21 mouse cellular contexts compared by ENCODE assay signal in the genomic region with DNA sequence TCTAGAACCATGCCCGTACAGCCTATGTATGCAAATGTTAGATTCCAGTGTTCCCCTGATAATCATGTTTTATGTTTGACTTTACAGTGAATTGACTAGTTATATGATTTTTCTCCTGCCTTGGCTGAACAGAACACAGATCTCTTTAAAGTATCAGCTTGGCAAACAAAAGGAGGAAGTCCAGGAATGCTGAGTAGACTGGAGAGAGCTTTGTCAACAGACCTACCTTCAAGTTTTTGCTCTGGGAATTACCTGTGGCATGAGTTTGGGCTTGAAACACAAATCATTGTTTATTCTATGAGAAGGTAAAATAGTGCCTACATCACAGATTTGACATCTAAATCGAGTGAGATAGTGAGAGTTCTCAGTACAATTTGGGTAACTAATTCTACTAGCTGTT. TPM values are rescaled to one million over a fixed set of nuclear protein-coding genes. Genes with fewer than 3 reads are reported as not detected.
DNase-seq lines count a peak whose midpoint lies in the region; ATAC-seq and TF ChIP-seq lines count a peak whose summit lies in the region.
"Had no signal": no experiment of that assay in that cellular context is flagged by ENCODE, and none has a peak within 500 bp of the region (broad histone marks: within the 10 kb centered on the region; RNA-seq: fewer than 3 reads in every experiment).

No protein-coding gene starts in this region.

- H3K36me3 ChIP-seq in lung, embryonic 15.5 days = no peaks in the 10 kb centered on the region
- H3K36me3 ChIP-seq in lung, embryonic 16.5 days (ENCODE audit: control insufficient read depth, insufficient read depth, low read length) = no peaks in the 10 kb centered on the region
- H3K36me3 ChIP-seq in lung, postnatal 0 days (ENCODE audit: insufficient read depth, low read length) = no peaks in the 10 kb centered on the region
- H3K36me3 ChIP-seq: G1E had no signal

- no peak for ATAC-seq in lung, embryonic 15.5 days (ENCODE audit: borderline replicate concordance, extremely low read depth, low FRiP score, low TSS enrichment)
- ATAC-seq in lung, embryonic 16.5 days (ENCODE audit: low read depth) = peak; percentile 55
- ATAC-seq in lung, postnatal 0 days = peak; percentile 32; the same call in 1 of the 2 replicates
- ATAC-seq: activated CD4-positive, CD25-positive, alpha-beta regulatory T cell, adult 4 months; CD4-positive, CD25-positive, alpha-beta regulatory T cell, adult 4 months; Patski had no signal

- no peak overlapping the region for H3K4me3 ChIP-seq in lung, embryonic 15.5 days
- H3K4me3 ChIP-seq in lung, embryonic 16.5 days (ENCODE audit: low read length) = no peak overlapping the region
- H3K4me3 ChIP-seq in lung, postnatal 0 days (ENCODE audit: low read depth, low read length) = no peak overlapping the region

- H3K4me2 ChIP-seq in lung, embryonic 15.5 days = no peak overlapping the region
- no peak overlapping the region for H3K4me2 ChIP-seq in lung, embryonic 16.5 days (ENCODE audit: low read depth, low read length)
- no peak overlapping the region for H3K4me2 ChIP-seq in lung, postnatal 0 days (replicated peaks; ENCODE audit: low read depth, low read length)

- no peak for DNase-seq in lung, postnatal 4 days
- no peak for DNase-seq in lung, postnatal 14 days
- peak; percentile 66 for DNase-seq in lung, postnatal 0 days (ENCODE audit: low spot score)
- no peak for DNase-seq in lung, postnatal 36 days
- DNase-seq: adrenal gland, adult 2 months; adrenal gland, adult 8-10 months; adrenal gland, postnatal 10 days; adrenal gland, postnatal 14 days; adrenal gland, postnatal 25 days; adrenal gland, postnatal 36 days; B cell, adult 2 months; cerebellum, adult 11 months; cerebellum, adult 11-12 months; cerebellum, adult 18-20 months had no signal

- no peak for TF ChIP-seq EP300 in lung, postnatal 0 days (IDR thresholded peaks at IDR 0.05)

- WGBS in lung, embryonic 15.5 days = 40% methylated on average over 2 of the region's 2 CpGs
- WGBS in lung, embryonic 16.5 days = 49% methylated on average over 2 of the region's 2 CpGs
- WGBS in lung, postnatal 0 days = 48% methylated on average over 2 of the region's 2 CpGs

- no peak overlapping the region for H3K9ac ChIP-seq in lung, embryonic 15.5 days
- no peak overlapping the region for H3K9ac ChIP-seq in lung, embryonic 16.5 days (ENCODE audit: low read length)
- no peak overlapping the region for H3K9ac ChIP-seq in lung, postnatal 0 days (replicated peaks; ENCODE audit: low read depth)

- peak overlapping the region; percentile 51; the same call in 1 of the 2 replicates for H3K27ac ChIP-seq in lung, embryonic 15.5 days
- peak overlapping the region; percentile 32; the same call in 1 of the 2 replicates for H3K27ac ChIP-seq in lung, embryonic 16.5 days (ENCODE audit: low read length)
- H3K27ac ChIP-seq in lung, postnatal 0 days (ENCODE audit: low read length) = no peak overlapping the region

- no peak for TF ChIP-seq CTCF in lung, postnatal 0 days (IDR thresholded peaks at IDR 0.05)

- H3K9me3 ChIP-seq in lung, embryonic 15.5 days = no peaks in the 10 kb centered on the region
- no peaks in the 10 kb centered on the region for H3K9me3 ChIP-seq in lung, embryonic 16.5 days (ENCODE audit: control insufficient read depth, low read length)
- no peaks in the 10 kb centered on the region for H3K9me3 ChIP-seq in lung, postnatal 0 days (ENCODE audit: low read length)
- H3K9me3 ChIP-seq: G1E had no signal

- H3K4me1 ChIP-seq in lung, embryonic 15.5 days = peaks cover 20% of the 10 kb centered on the region; the same call in 1 of the 2 replicates
- H3K4me1 ChIP-seq in lung, embryonic 16.5 days (replicated peaks; ENCODE audit: control insufficient read depth, insufficient read depth, low read length) = peaks cover 14% of the 10 kb centered on the region
- no peaks in the 10 kb centered on the region for H3K4me1 ChIP-seq in lung, postnatal 0 days (ENCODE audit: insufficient read depth, low read depth, low read length)

- H3K27me3 ChIP-seq in lung, embryonic 15.5 days = peaks cover 20% of the 10 kb centered on the region; the same call in 1 of the 2 replicates
- H3K27me3 ChIP-seq in lung, embryonic 16.5 days (ENCODE audit: control insufficient read depth, insufficient read depth, low read depth, low read length) = peaks cover 2% of the 10 kb centered on the region; the same call in 1 of the 2 replicates
- no peaks in the 10 kb centered on the region for H3K27me3 ChIP-seq in lung, postnatal 0 days (replicated peaks; ENCODE audit: insufficient read depth, low read length)
- H3K27me3 ChIP-seq: CH12.LX, Patski had no signal

RNA-seq across cellular contexts. Expression of a gene that starts 24.3 kb away (rescaled TPM):
- 30.6 and 37.3 TPM in 2 replicates for polyA plus RNA-seq in lung, embryonic 15.5 days (2015; fragmentation: Nextera tagmentation; extraction: Ambion mirVana)
- 30.6 and 30.8 TPM in 2 replicates for polyA plus RNA-seq in lung, embryonic 16.5 days (2015; fragmentation: Nextera tagmentation; extraction: Ambion mirVana)
- 27.8 and 31.8 TPM in 2 replicates for polyA plus RNA-seq in lung, postnatal 0 days (2015; fragmentation: Nextera tagmentation; extraction: Ambion mirVana)
- polyA plus RNA-seq: activated CD4-positive, CD25-positive, alpha-beta regulatory T cell, adult 4 months; CD4-positive, CD25-positive, alpha-beta regulatory T cell, adult 4 months; G1E had no signal
